Mouse (Mus musculus) heart, embryonic 14.5 days (tissue): ENCODE measurements at regions not wholly inside any gene's neighbourhood (a gene's known extent, or its start where the extent isn't known, plus 50 kb on each side); places are given as distances from the start of the nearest gene placed in this dataset.

ENCODE experiments used
- ATAC-seq: fragments of 200-750 bp; cut with Nextera tagmentation; 2 replicates; pipeline ENCODE4 v1.8.0; 2017; ENCODE audit warnings: low read depth, moderate TSS enrichment; ENCODE audit not compliant: insufficient number of reproducible peaks, insufficient read depth, low FRiP score
- H3K27ac ChIP-seq, 2 experiments: fragments of 200-500 bp in 1 of 2; fragments of 300-500 bp in 1 of 2; sonication (generic) in 1 of 2; replicated peaks in 1 of 2; 2 replicates each; pipeline ENCODE4 v1.5.1; 2012 to 2014; ENCODE audit warnings: low read depth in 2 of 2, low read length in 2 of 2, control low read depth in 1 of 2, mild to moderate bottlenecking in 1 of 2, mixed read lengths in 1 of 2; ENCODE audit not compliant: control insufficient read depth in 1 of 2, insufficient read depth in 1 of 2
- H3K27me3 ChIP-seq: fragments of 300-500 bp; sonication (generic); 2 replicates; pipeline ENCODE4 v1.6.1; 2014; ENCODE audit warnings: mild to moderate bottlenecking, low read length, control low read depth; ENCODE audit not compliant: control insufficient read depth, insufficient read depth
- H3K36me3 ChIP-seq: fragments of 300-500 bp; sonication (generic); 2 replicates; pipeline ENCODE4 v1.6.1; 2014; ENCODE audit warnings: mild to moderate bottlenecking, control low read depth, low read length, mixed read lengths; ENCODE audit not compliant: control insufficient read depth, insufficient read depth
- H3K4me1 ChIP-seq, 2 experiments: fragments of 200-500 bp in 1 of 2; fragments of 300-500 bp in 1 of 2; sonication (generic) in 1 of 2; 2 replicates each; pipeline ENCODE4 v1.6.1; 2012 to 2014; ENCODE audit warnings: low read length in 2 of 2, control low read depth in 1 of 2, mixed read lengths in 1 of 2; ENCODE audit not compliant: control insufficient read depth in 2 of 2, insufficient read depth in 2 of 2
- H3K4me2 ChIP-seq: fragments of 300-500 bp; sonication (generic); 2 replicates; pipeline ENCODE4 v1.6.1; 2014; ENCODE audit warnings: mild to moderate bottlenecking, low read length
- H3K4me3 ChIP-seq, 2 experiments: fragments of 200-500 bp in 1 of 2; fragments of 300-500 bp in 1 of 2; sonication (generic) in 1 of 2; 2 replicates each; pipeline ENCODE4 v1.5.1; 2012 to 2014; ENCODE audit warnings: low read length in 2 of 2, mild to moderate bottlenecking in 2 of 2, control low read depth in 1 of 2, low read depth in 1 of 2, moderate library complexity in 1 of 2; ENCODE audit not compliant: control insufficient read depth in 1 of 2, insufficient read depth in 1 of 2
- H3K9ac ChIP-seq: fragments of 300-500 bp; sonication (generic); 2 replicates; pipeline ENCODE4 v1.6.1; 2014; ENCODE audit warnings: mild to moderate bottlenecking, low read length
- H3K9me3 ChIP-seq: fragments of 300-500 bp; sonication (generic); 2 replicates; pipeline ENCODE4 v1.6.1; 2016; ENCODE audit warnings: low read length, control low read depth; ENCODE audit not compliant: control insufficient read depth
- WGBS: fragments of 180-500 bp; shearing (Covaris S2); extraction: QIAGEN DNeasy Blood & Tissue Kit; methylation state at CpG from one replicate; pipeline ENCODE4 v1.1.7; 2014; 5-methylcytosine and 5-hydroxymethylcytosine counted together

DNA sequence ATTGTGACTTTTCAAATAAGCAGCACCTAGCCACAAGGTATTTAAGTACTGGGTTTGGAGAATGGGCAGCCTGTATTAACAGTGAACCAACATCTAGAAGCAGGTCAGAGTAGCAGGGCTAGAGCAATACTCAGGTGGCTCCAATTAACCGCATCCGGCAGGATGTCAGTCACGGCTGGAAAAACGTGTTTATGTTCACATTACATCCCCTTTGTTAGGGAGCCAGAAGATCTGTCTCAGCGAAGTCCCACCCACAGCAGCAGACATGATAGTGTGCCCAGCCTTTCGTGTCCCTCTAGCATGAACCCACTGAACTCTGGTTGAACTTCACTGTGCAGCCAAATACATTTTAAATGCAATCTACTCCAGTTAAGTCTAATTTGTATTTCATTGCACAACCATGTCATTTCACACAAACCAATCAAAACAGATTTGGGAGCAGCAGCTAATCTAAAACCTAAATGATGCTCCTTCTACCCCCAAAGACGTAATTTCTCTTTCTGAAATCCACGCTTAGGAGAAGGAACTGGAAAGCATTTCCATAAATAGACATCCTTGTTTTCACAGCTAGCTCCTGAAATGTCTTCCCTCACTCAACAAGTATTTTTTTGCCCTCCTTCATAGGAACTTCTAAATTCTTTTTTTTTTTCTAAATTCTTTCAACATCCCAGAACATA, 1438.9 kb upstream of the Flrt2 start:
- Histone ChIP-seq H3K36me3 (no peaks in the 10 kb centered on the region), H3K4me1 (peaks cover 2 to 6% of the 10 kb centered on the region in 2 experiments), H3K27me3 (no peaks in the 10 kb centered on the region), H3K9ac (no peak overlapping the region), H3K4me3 (no peak overlapping the region), H3K4me2 (peak overlapping the region; percentile 11; the same call in 1 of the 2 replicates), H3K27ac (peak overlapping the region in 1 of 2 experiments; percentile 26; a peak in 1 of 4 replicates), H3K9me3 (no peaks in the 10 kb centered on the region)
- WGBS: 35% methylated on average over 8 of the region's 8 CpGs
- no peak for ATAC-seq

GRCm38 (mm10) chr12:94280946-94281345, 1411.1 kb upstream of the Flrt2 start:
- Histone ChIP-seq H3K4me1 (no peaks in the 10 kb centered on the region), H3K27ac (no peak overlapping the region), H3K36me3 (no peaks in the 10 kb centered on the region), H3K27me3 (no peaks in the 10 kb centered on the region), H3K9me3 (0 out of 2 replicates have a peak, but pooled peaks cover 5% of the 10 kb centered on the region), H3K4me2 (no peak overlapping the region), H3K9ac (no peak overlapping the region), H3K4me3 (no peak overlapping the region)
- WGBS: 44% methylated on average over 2 of the region's 2 CpGs
- ATAC-seq: no peak

GRCm38 (mm10) chr12:94282931-94283330, 1409.1 kb upstream of the Flrt2 start:
- H3K9me3 ChIP-seq: no peaks in the 10 kb centered on the region
- no peak overlapping the region for H3K4me2 ChIP-seq
- ATAC-seq: no peak
- WGBS: 68% methylated on average over 3 of the region's 3 CpGs
- no peaks in the 10 kb centered on the region for H3K4me1 ChIP-seq
- H3K9ac ChIP-seq: no peak overlapping the region
- H3K4me3 ChIP-seq: no peak overlapping the region
- no peaks in the 10 kb centered on the region for H3K36me3 ChIP-seq
- no peak overlapping the region for H3K27ac ChIP-seq
- H3K27me3 ChIP-seq: no peaks in the 10 kb centered on the region

DNA sequence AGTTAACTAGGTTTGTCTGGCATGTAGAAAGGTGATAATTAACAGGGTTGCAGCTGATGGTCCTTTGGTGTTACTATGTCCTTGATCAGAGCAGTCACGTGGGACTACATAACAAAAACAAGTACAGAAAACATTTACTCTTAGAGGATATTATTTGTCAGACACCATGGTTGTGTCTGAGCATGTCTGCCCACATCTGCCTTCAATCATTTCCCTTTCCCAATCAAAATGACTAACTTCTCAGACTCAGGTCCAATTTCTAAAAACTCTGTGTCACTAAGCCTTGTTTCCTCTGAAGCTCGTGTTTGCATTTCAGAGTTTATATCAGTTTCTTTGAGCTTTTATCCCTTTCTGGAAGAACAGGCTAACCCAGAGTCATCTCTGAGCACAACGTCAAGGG, 1408.5 kb upstream of the Flrt2 start:
- H3K27ac ChIP-seq: no peak overlapping the region
- H3K9me3 ChIP-seq: no peaks in the 10 kb centered on the region
- WGBS: 68% methylated on average over 3 of the region's 3 CpGs
- no peaks in the 10 kb centered on the region for H3K27me3 ChIP-seq
- no peak overlapping the region for H3K4me3 ChIP-seq
- no peaks in the 10 kb centered on the region for H3K4me1 ChIP-seq
- no peak overlapping the region for H3K9ac ChIP-seq
- H3K36me3 ChIP-seq: no peaks in the 10 kb centered on the region
- no peak overlapping the region for H3K4me2 ChIP-seq
- no peak for ATAC-seq

GRCm38 (mm10) chr12:94297864-94298263, 1394.2 kb upstream of the Flrt2 start:
- no peaks in the 10 kb centered on the region for H3K36me3 ChIP-seq
- ATAC-seq: no peak
- H3K4me1 ChIP-seq: no peaks in the 10 kb centered on the region
- H3K4me2 ChIP-seq: no peak overlapping the region
- H3K27me3 ChIP-seq: no peaks in the 10 kb centered on the region
- H3K27ac ChIP-seq: no peak overlapping the region
- H3K4me3 ChIP-seq: no peak overlapping the region
- no peaks in the 10 kb centered on the region for H3K9me3 ChIP-seq
- no peak overlapping the region for H3K9ac ChIP-seq
- WGBS: 81% methylated on average over 5 of the region's 5 CpGs

DNA sequence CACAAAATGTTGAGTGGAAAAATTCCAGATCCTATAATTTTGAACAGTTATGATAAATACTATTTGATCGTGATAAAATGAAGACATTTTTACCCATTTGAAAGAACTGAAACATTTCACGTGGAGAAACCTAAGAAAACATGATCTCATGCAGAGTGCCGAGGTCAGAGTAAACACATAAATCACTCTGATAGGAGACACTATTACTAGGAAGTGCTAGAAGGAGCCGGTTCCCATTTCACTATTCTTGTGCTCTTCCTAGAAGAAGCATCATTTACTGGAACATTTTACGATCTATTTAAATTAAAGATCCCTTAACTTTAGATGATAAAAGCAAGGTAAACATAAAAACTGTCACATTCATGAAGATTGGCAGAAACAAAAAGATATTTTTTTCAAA, 1359.7 kb upstream of the Flrt2 start:
- ATAC-seq: no peak
- no peak overlapping the region for H3K4me2 ChIP-seq
- no peak overlapping the region for H3K4me3 ChIP-seq
- H3K9ac ChIP-seq: no peak overlapping the region
- no peak overlapping the region for H3K27ac ChIP-seq
- peaks cover 2 to 5% of the 10 kb centered on the region in 2 experiments; a peak in 2 of 4 replicates for H3K4me1 ChIP-seq
- H3K36me3 ChIP-seq: no peaks in the 10 kb centered on the region
- H3K27me3 ChIP-seq: no peaks in the 10 kb centered on the region
- H3K9me3 ChIP-seq: no peaks in the 10 kb centered on the region
- 74% methylated on average over 5 of the region's 5 CpGs for WGBS

DNA sequence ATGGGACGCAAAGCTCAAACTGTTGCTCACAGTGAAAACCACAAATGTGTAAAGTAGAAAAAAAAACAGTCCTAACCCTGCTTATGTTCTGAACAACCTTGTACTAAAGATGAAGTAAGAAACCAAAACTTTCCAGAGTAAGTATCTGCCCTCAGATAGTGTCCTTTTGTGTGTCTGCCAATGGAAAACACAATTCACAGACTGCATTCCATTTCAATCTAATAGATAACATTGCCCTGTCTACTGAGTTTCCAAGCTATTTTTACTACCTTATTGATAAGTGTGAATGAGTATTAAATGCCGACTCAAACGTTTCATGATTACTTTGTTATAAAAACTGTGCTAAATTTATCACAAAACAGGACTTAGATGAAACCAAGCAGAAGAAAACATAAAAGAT, 1357.4 kb upstream of the Flrt2 start:
- no peak overlapping the region for H3K4me2 ChIP-seq
- no peak overlapping the region for H3K4me3 ChIP-seq
- H3K4me1 ChIP-seq: peaks cover 2 to 5% of the 10 kb centered on the region in 2 experiments; a peak in 2 of 4 replicates
- ATAC-seq: peak; percentile 54; the same call in 1 of the 2 replicates
- 15% methylated on average over 3 of the region's 3 CpGs for WGBS
- no peaks in the 10 kb centered on the region for H3K27me3 ChIP-seq
- H3K36me3 ChIP-seq: no peaks in the 10 kb centered on the region
- H3K27ac ChIP-seq: peak overlapping the region; percentile 81 to 82
- no peaks in the 10 kb centered on the region for H3K9me3 ChIP-seq
- H3K9ac ChIP-seq: no peak overlapping the region
